Mouse (Mus musculus) WW6 (cell line): ENCODE measurements around the gene Kcnn1.
"Not testable (repeated sequence)": the region's sequence is repeated elsewhere in the genome, so short reads cannot be mapped to it uniquely, and the experiment has no call there.

Experiments
- DNase-seq: peaks from one replicate; pipeline ENCODE4 v3.0.0-alpha.2; 2013; ENCODE audit warnings: low read depth, low spot score

The Kcnn1 gene

DNA sequence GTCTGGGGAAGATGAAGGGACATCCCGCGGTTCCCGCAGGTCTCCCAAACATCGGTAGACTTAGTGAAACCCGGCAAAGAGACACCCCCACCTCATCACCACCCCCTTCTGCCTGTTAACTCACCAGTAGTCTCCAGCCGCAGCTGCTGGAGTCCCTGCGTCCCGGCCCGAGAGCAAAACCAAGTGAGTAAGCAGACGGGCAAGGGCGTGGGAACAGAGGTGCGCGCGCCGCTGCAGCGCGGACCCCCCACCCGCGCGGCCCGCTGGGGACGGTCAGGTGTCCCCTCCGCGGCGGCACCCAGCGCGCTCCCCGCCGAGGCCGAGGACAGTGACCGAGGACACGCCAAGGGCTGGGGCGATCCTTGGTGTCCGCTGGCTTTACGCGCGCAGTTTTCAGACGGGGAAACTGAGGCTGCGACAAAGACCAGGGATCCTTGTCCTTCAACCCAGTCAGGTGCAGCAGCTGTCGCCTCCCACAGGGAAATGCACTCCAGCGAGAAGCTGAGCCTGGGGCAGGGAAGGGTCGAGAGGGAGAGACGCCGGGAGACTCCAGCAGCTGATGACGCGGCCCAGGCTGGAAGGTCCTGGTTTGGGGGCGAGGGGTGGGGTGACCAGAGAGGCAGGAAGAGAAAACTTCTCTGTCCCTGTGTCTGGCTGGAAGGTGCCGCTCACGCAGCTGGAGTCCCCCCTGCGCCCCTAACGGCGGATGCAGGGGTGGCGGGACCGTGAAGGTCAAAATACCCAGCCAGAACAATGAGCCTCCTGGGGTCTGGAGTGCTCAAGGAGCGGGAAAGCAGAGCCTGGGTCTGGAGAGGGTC lies at the start of gene Kcnn1:
Gene Kcnn1, minus strand, starts transcription at position 435 of the 818 bp plus-strand sequence.
- DNase-seq: no peak

DNA sequence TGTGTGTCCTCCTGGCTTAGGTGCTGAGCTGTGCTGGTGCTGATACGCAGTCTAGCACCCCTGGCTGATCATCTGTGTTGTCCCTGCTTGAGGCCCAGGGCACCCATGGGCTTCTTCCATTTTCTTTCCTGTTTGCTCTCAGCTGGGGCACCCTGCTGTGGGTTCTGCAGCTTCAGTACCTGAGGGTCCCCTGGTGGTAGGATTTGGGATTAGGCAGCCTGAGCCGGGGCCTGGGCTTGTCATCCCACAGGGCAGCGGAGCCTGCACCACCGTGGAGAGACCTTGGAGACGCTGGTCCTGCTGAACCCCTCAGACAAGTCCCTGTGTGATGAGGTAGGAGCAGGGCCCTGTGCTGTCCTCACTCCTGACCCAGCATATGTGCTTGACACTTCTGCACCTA lies 48.5 kb upstream of the Kcnn1 start:
- DNase-seq: no peak

DNA sequence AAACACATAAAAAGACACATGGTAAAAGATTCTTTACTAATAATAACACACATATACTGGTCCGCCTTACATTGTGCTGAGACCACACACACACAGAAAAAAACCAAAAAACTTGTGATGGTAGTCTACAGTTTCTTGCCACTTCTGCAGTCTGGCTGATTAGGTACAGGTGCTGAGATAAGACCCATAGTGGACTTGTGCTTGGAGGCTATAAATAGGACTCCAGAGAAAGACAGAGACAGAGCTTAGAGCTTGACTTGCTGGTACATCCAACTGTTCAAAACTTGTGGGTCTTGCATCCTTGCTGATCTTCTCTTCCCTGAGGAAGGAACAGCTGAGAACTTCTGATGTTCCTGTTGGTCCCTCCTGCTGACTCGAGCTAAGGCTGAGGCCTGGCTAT lies 44.5 kb upstream of the Kcnn1 start:
- DNase-seq: no peak

DNA sequence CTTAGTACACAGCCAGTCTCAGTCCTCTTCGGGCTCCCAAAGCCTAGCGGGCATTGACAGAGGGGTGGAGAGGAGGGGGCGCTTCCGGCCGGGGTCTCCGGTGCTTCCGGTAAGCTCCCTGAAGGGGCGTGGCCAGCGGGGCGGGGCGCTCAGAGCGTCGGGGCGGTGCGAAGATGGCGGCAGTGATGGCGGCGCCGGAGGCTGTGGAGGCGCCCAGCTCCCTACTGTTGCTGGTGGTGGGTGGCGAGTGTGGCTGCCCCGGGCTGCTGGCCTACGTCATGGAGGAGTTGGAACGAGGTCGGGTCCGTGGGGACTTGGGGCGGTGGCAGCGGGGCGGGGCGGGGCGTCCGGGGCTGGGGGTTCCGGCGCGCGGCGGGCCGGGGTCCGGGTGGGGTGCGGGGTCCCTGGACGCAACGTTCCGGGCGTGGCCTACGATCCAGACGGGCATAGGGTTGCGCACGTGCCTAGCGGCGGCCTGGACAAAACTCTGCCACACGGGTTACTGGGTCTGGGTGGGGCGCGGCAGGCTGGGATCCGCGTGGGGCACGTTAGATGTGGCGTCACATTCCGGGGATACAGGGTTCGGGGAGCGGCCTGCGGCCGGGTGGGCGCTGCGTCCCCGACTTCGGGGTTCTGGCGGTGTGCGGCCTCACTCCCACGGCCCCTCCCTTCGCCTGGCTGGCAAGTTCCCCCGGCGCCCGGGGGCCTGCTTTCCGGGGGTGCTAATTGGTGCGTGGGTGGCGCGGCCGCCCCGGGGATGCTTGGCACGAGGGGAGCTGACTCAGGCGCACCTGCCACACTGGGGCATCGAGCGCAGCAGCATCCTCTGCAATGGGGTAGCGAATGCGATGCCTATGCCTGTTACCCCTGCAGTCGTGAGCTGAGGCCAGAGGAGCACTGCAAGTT lies 43.0 kb upstream of the Kcnn1 start, which contains the start of gene Map1s:
Gene Map1s, plus strand, starts transcription at position 102 of the 906 bp plus-strand sequence.
- no peak for DNase-seq

DNA sequence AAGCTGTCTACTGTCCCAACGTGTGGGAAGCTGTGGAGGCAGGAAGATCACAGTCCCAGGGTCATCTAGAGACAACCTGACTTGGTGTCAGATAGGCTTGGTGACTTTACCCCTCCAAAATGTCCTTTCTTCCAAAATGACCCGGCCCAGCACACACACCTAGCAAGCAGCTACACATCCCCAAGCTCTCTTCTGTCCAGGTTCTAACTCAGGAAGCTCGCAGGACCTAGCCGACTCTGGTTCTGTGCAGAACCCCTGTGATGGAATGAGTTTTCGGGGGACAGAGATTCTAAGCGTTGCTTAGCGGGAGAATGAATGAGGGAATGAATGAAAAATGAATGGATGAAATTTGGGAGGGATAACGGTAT lies 42.4 kb upstream of the Kcnn1 start:
- no peak for DNase-seq

DNA sequence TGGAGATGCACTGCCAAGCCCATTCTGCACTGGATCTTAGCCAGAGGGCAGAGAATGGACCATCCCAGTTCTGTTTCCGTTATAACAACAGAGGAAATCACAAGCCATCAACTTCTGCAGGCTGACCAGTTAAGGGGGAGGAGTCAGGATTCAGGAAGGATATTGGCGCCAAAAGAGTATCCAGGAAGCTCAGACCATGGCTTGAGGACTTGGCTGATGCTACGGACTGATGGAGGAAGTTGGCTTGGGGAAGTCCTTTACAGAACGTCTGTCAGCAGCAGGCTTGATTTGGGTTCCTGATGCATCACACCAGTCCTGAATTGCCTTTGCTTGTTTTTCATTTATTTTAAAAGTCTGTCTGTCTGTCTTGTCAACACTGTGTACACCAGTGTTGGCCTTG lies 41.5 kb upstream of the Kcnn1 start:
- DNase-seq: no peak

DNA sequence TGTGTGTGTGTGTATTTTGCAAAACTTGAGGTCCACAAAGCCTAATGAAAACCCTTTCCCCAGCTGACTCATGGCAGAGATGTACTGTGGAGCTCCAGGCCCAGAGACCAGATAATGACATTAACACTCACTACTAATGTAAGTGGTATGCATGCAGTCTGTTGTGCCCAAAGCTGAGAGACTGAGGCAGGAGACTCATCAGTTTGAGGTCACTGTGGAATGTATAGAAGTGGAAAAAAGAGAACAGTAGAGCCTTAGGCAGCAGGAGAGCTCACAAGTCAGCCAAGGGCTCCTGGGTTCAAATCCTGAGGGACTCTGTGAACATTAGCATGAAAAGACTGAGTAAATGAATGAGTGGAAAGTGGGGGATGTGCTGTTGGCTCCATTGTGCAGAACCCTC lies 40.5 kb upstream of the Kcnn1 start:
- no peak for DNase-seq

DNA sequence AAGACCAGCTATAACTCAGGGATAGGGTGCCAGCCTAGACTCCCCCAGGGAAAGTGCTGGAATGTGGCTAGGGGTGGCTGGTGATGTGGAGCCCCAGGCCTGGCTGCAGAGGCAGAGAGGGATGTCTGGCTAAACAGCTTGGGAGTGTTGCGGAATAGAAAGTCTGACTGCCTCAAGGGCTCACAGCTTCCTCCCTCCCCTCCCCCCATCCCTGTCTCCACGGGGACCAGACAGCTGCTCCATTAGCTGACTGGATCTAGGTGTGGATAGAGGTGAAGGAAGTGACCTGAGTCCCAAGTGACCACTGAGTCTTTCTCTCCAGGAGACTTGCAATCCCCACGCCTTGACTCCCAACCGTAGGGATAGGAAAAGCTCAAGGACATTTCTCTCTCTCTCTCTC lies 40.1 kb upstream of the Kcnn1 start:
- no peak for DNase-seq

DNA sequence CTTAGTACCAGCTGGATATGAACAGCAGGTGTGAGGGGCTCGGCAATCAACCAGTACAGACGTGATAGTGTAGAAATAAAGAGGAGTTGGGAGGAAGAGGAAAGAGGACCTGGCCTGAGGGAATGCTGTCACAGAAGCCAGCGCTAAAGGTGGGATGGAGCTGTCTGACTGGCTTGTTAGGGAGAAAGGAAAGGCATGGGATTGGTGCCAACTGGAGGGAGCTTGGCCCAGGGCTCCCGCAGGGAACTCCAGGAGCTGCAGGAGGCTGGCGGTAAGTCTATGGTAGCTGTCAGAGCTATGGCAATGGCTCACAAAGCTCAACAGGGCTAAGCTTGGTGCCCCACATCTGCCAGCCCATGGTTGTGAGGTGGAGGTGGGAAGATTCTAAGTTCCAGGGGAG lies 39.2 kb upstream of the Kcnn1 start:
- no peak for DNase-seq

DNA sequence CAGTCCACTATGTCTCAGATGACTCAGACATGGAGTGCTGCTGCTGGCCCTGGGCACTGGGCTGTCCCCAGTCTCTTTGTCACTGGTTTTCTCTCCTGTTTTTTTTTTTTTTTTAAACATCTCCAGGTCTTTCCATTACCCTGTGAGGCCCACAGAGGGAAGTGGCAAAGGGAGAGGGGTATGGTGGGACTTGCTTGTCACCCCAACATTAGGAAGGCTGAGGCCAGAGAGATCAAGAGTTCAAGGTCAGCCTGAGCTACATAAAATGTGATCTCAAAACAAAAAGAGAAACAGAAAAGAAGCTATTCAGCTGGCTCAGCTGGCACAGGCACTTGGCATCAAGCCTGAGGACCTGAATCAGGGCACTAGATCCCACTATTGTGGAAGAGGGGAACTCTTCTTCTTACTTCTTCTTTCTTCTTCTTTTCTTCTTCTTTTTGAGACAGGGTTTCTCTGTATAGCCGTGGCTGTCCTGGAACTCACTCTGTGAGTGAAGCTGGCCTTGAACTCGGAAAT lies 37.9 kb upstream of the Kcnn1 start:
- no peak for DNase-seq

DNA sequence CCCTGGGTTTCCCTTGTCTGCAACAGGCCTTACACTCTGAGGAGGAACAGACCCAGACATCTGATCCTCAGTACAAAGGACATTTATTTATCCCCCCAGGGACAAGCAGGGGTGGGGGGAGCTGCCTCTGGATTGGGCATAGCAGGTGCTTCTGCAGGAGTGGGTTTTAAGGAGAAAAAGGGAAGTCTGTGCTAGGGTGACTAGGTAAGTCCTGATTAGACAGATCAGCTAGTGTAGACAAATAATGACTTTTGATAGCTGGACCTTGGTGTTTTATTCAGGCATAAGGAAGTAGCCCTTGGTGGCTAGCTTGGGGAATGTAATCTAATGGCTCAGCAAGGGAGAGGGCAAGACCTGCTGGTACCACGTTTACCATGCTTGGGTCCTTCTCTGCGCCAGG lies 36.2 kb upstream of the Kcnn1 start:
- no peak for DNase-seq

DNA sequence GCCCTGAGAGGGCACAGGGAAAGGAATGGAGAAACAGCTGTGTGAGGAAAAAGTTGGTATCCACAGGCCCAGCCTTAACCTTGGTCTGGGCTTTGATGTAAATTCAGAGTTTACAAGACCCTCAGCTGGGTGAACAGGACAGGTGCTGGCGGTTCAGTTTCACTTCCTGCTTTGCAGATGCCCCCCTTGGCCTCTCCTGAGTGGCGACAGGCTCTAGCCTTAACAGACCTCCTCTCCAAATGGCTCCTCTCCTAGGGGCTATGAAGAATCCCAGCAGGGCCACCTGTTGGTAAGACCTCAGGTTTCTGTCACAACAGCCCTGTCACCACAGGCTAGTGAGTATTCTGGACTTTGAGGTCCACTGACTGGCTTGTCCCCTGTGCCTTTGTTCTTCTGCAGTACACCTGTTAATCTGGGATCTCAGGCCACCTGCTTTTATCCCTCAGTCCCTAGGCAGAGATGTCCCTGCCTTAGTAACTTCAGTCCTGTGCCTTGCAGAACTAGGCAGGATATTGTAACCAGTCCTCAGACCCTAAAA lies 35.7 kb upstream of the Kcnn1 start:
- DNase-seq: no peak

DNA sequence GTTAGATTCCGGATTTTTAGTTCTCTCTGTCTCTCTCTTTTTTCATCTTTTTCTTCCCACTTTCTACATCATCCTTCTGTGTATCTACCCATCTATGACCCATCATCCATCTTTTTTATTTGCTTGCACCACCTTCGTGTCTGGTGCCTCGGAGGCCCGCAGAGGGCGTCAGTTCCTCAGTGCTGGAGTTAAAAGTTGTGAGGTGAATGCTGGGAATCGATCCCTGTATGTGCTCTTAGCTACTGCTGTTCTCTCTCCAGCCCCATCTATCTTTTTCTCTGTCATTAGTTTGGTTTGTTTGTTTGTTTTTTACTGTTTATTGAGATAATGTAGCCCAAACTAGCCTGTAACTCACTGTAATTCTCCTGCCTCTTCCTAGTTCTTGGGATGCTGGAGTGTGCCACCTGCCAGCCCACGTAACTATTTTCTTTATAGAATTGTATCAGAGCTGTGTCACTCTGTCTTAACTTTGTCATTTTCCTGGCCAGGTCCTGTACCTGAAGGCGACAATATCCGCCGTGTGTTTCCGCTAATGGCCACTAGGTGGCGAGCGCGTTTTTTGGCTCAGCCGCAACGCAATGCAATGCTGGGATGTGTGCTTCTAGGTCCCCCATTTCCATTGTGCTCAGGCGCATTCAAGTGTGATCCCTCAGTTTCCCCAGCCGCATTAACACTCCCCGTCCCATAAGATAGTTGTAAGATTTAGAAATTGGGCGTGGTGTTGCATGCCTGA lies 34.8 kb upstream of the Kcnn1 start:
- no peak for DNase-seq

DNA sequence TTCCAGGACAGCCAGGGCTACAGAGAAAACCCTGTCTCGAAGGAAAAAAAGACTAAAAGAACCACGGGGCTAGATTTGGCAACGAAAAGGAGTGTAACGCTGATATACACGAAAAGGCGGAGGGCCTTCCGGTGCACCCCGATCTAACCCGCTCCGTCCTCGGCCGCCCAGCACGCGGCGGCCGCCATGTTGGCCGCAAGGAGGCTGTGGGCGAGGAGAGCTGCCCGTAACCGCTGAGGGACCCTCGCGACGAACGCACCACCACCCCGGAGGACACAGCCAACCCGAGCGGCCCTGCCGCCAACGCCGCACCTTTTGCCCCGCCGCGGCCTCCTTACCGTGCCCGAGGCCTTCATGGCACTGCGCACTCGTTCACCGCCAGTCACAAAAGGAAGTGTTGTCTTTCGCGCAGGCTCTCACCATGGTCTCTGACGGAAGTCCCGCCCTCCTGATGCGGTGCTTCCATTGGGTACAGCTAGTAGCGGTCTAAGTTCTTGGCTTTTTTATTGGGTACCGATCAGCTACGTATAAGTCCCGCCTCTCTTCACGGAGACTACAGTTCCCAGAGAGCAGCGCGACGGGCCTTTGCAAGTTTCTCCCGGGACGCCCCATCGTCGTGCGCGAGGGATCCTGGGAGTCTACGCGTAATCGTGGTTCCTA lies 34.1 kb upstream of the Kcnn1 start, which contains the start of gene Rpl18a:
Gene Rpl18a, minus strand, starts transcription at position 392 of the 660 bp plus-strand sequence.
- peak; percentile 98 for DNase-seq

DNA sequence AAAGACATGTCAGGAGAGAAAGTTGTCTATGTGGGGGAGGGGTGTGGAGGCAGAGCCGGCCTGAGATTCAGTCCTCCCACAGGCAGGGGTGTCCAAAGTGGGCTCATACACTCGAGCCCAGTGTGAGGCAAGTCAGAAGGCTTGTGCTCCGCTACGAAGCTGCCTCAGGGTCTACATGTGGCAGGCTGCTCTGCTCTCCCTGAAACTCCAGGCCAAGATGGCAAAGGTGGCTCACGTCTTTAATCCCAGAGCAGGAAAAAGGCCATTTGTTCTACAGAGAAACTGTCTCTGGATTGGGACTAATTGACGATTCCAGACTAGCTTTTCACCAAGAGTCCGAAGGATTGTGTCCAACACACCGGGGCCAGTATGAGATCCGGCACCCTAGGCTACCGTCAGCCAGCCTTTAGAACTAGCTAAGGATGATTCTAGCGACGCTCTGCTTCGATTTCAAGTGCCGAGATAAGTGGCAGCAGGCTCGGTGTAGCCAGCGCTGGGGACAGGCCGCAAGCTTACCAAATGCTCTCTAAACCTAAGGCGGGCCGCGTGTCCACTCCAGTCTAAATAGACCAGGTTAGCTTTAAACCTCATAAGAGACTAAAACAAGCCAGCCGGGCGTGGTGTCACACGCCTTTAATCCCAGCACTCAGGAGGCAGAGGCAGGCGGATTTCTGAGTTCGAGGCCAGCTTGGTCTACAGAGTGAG lies 33.4 kb upstream of the Kcnn1 start:
- no peak for DNase-seq

DNA sequence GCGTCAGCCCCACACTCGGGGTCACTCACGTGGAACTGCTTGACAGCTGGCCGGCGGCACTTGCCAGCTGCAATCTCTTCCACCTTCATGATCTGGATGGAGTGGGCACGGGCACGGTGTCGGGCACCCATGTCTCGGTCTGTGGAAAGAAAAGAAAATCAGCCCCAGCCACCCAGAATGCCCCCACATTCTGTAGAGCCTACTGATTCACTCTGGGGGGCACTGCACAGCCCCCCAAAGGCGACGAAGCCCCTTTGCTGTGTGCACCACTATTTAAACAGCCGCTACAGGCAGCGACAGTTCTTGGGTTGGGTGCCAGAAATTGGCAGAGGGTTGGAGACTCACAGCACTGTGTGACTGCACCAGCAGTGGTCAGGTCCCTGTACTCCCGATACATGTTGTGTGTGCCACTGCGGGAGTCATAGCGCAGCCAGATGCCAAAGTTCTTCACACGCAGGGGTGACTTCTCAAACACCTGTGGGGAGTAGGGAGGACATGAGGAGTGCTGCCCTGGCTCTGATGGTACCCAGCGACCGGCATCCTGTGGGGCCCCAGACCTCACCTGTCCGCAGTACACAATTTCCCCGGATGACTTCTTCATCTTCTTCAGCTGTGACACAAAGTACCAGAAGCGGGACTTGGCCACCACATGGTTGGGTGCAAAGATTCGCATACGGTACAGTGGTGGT lies 32.7 kb upstream of the Kcnn1 start:
- DNase-seq: not testable (repeated sequence)

DNA sequence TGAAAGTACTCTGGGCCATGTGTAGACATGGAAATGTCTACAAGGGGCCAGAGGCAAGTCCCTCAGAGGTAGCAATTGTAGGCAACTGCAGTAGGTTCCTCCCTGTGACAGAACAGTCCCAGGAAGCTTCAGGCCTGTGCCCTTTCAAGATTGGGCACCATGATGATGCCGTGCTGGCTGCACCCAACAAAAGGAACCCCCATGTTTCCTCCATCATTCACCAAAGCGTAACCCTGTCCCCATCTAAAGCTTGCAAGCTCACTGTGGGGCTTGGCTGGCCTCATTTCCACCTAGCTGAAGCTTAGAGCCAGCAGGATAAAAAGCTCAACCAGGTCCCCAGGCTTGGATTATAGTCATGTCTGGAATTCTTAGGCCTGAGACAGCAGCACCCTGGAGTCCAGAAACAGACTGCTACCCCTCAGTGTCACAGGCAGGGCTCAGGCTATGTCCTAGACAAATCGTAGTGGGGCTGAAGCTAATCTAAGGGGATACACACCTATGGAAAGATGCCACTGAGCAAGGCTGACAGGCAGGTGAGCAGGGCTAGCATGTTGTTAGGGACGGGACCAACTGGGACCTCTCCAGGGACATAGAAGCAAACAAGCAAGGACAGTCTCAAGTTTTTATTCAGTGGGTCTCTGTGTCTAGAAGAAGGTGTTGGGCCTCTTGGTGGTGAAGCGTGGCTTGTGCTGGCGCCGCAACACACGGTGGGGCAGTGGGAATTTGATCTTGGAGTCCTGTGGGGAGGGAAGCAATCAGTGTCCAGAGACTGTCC lies 31.9 kb upstream of the Kcnn1 start:
- DNase-seq: no peak

DNA sequence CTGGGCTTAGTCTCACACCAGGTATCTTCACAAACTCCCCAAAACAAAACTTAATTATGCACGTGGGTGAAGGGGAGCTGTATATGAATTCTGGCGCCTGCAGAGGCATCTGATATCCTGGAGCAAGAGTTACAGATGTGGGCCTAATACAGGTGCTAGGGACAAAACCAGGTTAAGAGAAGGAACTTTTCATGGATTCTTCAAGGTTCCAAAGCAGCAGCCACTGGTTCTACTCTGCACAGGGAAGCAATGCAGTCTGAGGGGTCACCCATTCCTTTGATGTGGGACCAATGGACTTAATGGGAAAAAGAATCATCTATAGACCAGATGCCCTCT lies 31.3 kb upstream of the Kcnn1 start:
- DNase-seq: no peak
